Mouse (Mus musculus): ENCODE data around the gene Map3k7. TPM values are rescaled to one million over a fixed set of nuclear protein-coding genes. Genes with fewer than 3 reads are reported as not detected.

Gene Map3k7
- polyA plus RNA-seq (2015; fragmentation: Illumina TruSeq; extraction: RNeasy Lipid Tissue Mini Kit (QIAGEN cat#74804); ENCODE audit: low read depth, low replicate concordance) = 37.8 TPM

DNA sequence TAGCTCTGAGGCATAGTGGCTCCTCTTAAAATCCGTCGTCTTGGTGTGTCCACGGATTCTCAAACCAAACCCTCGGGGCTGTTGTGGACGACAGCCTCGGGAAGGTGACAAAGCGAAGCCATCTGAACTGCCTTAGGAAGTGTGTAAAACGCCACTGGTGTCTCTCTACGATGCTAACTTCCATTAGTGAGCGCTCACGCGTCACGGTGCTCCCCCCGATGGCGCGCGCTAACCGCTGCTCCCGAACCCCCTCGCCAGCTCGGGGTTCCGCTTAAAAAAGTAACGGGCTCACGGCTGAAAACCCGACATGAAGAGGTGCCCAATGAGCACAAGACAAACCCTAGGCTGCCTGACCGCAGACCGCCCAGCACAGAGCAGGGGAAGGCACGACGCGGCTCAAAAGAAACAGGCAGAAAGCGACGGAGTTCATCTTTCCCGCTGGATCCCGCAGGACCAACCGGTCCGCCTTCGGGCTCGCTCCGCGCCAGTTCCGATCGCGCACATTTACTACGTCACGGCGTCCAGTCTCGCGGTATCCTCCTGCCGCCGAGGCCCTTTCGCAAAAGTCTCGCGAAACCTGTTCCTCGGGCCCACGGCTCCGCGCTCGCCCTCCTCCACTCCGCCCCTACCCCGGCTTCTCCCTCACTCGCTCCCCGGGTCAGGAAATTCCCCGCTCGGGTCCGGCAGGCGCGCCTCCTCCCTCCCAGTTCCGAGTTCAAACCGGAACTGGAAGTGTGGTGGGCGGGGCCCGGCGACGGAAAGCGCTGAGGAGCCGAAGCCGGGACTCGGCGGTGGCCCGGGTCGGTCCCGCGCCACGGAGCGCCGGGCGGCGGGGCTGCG, at the start of gene Map3k7:
TSS of gene Map3k7 (plus strand) at position 744 of the 840 bp plus-strand sequence.

Data from brain, adult 10 weeks (tissue).